Mouse (Mus musculus) heart, embryonic 16.5 days (tissue): ENCODE measurements around the gene Tekt2. TPM values are rescaled to one million over a fixed set of nuclear protein-coding genes. Genes with fewer than 3 reads are reported as not detected.

Experiments used
- ATAC-seq: fragments of 200-750 bp; cut with Nextera tagmentation; replicated peaks from 2 replicates; pipeline ENCODE4 v1.8.0; 2017; ENCODE audit warnings: moderate number of reproducible peaks; ENCODE audit not compliant: insufficient read depth, low FRiP score; ENCODE audit errors: extremely low read depth
- H3K27ac ChIP-seq: fragments of 300-500 bp; sonication (generic); 2 replicates; pipeline ENCODE4 v1.5.1; 2014; ENCODE audit warnings: mild to moderate bottlenecking, low read length, control low read depth, moderate library complexity
- H3K27me3 ChIP-seq: fragments of 300-500 bp; sonication (generic); 2 replicates; pipeline ENCODE4 v1.6.1; 2014; ENCODE audit warnings: low read length, mixed read lengths; ENCODE audit not compliant: control insufficient read depth, insufficient read depth
- H3K36me3 ChIP-seq: fragments of 300-500 bp; sonication (generic); 2 replicates; pipeline ENCODE4 v1.6.1; 2014; ENCODE audit not compliant: control insufficient read depth, insufficient read depth
- H3K4me1 ChIP-seq: fragments of 300-500 bp; sonication (generic); 2 replicates; pipeline ENCODE4 v1.6.1; 2014; ENCODE audit warnings: low read length, mixed read lengths; ENCODE audit not compliant: control insufficient read depth, insufficient read depth
- H3K4me2 ChIP-seq: fragments of 300-500 bp; sonication (generic); 2 replicates; pipeline ENCODE4 v1.6.1; 2014; ENCODE audit warnings: low read depth, mild to moderate bottlenecking, control low read depth, low read length
- H3K4me3 ChIP-seq: fragments of 300-500 bp; sonication (generic); 2 replicates; pipeline ENCODE4 v1.5.1; 2014; ENCODE audit warnings: mild to moderate bottlenecking, control low read depth, low read length
- H3K9ac ChIP-seq: fragments of 300-500 bp; sonication (generic); 2 replicates; pipeline ENCODE4 v1.6.1; 2014; ENCODE audit warnings: low read length, control low read depth
- H3K9me3 ChIP-seq: fragments of 300-500 bp; sonication (generic); replicated peaks from 2 replicates; pipeline ENCODE4 v1.6.1; 2016; ENCODE audit warnings: low read length; ENCODE audit not compliant: control insufficient read depth
- WGBS: fragments of 180-500 bp; shearing (Covaris S2); extraction: QIAGEN DNeasy Blood & Tissue Kit; methylation state at CpG from one replicate; pipeline ENCODE4 v1.1.7; 2014; 5-methylcytosine and 5-hydroxymethylcytosine counted together
- polyA plus RNA-seq: library from polyadenylated mRNA; unstranded; fragments of >200 nt; fragmentation: Nextera tagmentation; extraction: Ambion mirVana; gene quantifications from 2 replicates; pipeline ENCODE4 v1.2.1, GENCODE M21; 2015

Tekt2 gene
- polyA plus RNA-seq, 1 experiment from 2014 or later = 2.3 TPM

DNA sequence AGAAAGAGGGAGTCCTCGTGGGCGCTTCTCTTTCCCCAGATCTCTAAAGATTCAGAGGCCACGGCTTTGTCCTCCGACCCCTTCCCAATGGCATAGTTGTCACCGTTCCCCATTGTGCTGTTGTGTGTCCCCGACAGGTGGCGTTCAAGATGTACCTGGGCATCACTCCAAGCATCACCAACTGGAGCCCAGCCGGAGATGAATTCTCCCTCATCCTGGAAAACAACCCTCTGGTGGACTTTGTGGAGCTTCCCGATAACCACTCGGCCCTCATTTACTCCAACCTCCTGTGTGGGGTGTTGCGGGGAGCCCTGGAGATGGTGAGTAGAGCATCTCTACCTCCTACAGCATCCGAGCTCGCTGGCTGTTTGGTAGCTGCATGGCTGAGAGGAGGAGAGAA lies 51.7 kb downstream of the Tekt2 start:
- Histone ChIP-seq H3K9ac (no peak overlapping the region), H3K27me3 (no peaks in the 10 kb centered on the region), H3K27ac (no peak overlapping the region), H3K4me3 (no peak overlapping the region), H3K9me3 (no peaks in the 10 kb centered on the region), H3K4me1 (no peaks in the 10 kb centered on the region), H3K36me3 (peaks cover 10% of the 10 kb centered on the region), H3K4me2 (no peak overlapping the region)
- no peak for ATAC-seq
- WGBS = 81% methylated on average over 13 of the region's 13 CpGs

Other genes with a start within 250 kb of the Tekt2 start
- gene Lsm10, start 229.1 kb downstream of the Tekt2 start, polyA plus RNA-seq = 41.7 and 47.2 TPM in 2 replicates
- gene Stk40, start 221.7 kb downstream of the Tekt2 start, polyA plus RNA-seq = 24.5 and 26.6 TPM in 2 replicates
- gene Eva1b, start 177.9 kb downstream of the Tekt2 start, polyA plus RNA-seq = 29.5 TPM in 2 replicates
- gene Sh3d21, start 162.2 kb downstream of the Tekt2 start, polyA plus RNA-seq = 2.7 and 3.4 TPM in 2 replicates
- 137 and 143 TPM in 2 replicates for gene Thrap3, start 122.9 kb downstream of the Tekt2 start, polyA plus RNA-seq
- gene Map7d1, start 69.3 kb downstream of the Tekt2 start, polyA plus RNA-seq = 34.7 and 36.1 TPM in 2 replicates
- 78.1 and 81.3 TPM in 2 replicates for gene Trappc3, start 63.4 kb downstream of the Tekt2 start, polyA plus RNA-seq
- gene Col8a2, start 38.9 kb downstream of the Tekt2 start, polyA plus RNA-seq = 4.5 and 5.0 TPM in 2 replicates
- 38.6 and 41.1 TPM in 2 replicates for gene Adprhl2, start 4.0 kb downstream of the Tekt2 start, polyA plus RNA-seq
- gene Ago3, start 103.9 kb upstream of the Tekt2 start, polyA plus RNA-seq = 11.4 and 13.4 TPM in 2 replicates
- gene Ago1, start 142.9 kb upstream of the Tekt2 start, polyA plus RNA-seq = 2.1 and 2.3 TPM in 2 replicates
- gene Ago4, start 207.8 kb upstream of the Tekt2 start, polyA plus RNA-seq = 0.97 and 1.1 TPM in 2 replicates
- 20.3 and 22.5 TPM in 2 replicates for gene Clspn, start 231.2 kb upstream of the Tekt2 start, polyA plus RNA-seq